Mouse (Mus musculus) layer of hippocampus, postnatal 36 days (tissue): Measurements from ENCODE around the gene Fam222a. TPM values are rescaled to one million over a fixed set of nuclear protein-coding genes. Genes with fewer than 3 reads are reported as not detected.
A peak's percentile ranks its signal among the peaks of the same experiment; 100 is the strongest.

ENCODE experiments used
- DNase-seq, 2 experiments: peaks; one replicate each; pipeline ENCODE4 v3.0.0; 2022
- total RNA-seq, 2 experiments: library from RNA; stranded (reverse); gene quantifications; 2 replicates each; pipeline ENCODE4 v1.2.3; 2021

Fam222a gene
- total RNA-seq, result 1 to 10 TPM; 4.6 to 5.8 TPM

GRCm38 (mm10) chr5:114567565-114568197, at the start of gene Fam222a:
Fam222a (plus strand) TSS chr5:114568016.
- DNase-seq, result peak; percentile 57 to 60

- DNase-seq, result no peak
Observed at GRCm38 (mm10) chr5:114528355-114528754, 39.5 kb upstream of the Fam222a start.

GRCm38 (mm10) chr5:114530337-114530736, 37.5 kb upstream of the Fam222a start:
- DNase-seq, result no peak

- DNase-seq, result no peak
Observed at GRCm38 (mm10) chr5:114532055-114532454, 35.8 kb upstream of the Fam222a start.

- peak; percentile 16 to 20 for DNase-seq
Observed at GRCm38 (mm10) chr5:114537308-114538020, 30.4 kb upstream of the Fam222a start.

GRCm38 (mm10) chr5:114538021-114538405, 29.8 kb upstream of the Fam222a start:
- DNase-seq, result no peak

GRCm38 (mm10) chr5:114538752-114539151, 29.1 kb upstream of the Fam222a start:
- peak in 1 of 2 experiments; percentile 21 for DNase-seq

- DNase-seq, result no peak
Observed at GRCm38 (mm10) chr5:114539766-114540165, 28.1 kb upstream of the Fam222a start.

- no peak for DNase-seq
Observed at GRCm38 (mm10) chr5:114541656-114542445, 26.0 kb upstream of the Fam222a start.

- no peak for DNase-seq
Observed at GRCm38 (mm10) chr5:114543656-114544055, 24.2 kb upstream of the Fam222a start.

GRCm38 (mm10) chr5:114544205-114544604, 23.6 kb upstream of the Fam222a start:
- no peak for DNase-seq

GRCm38 (mm10) chr5:114545076-114545475, 22.7 kb upstream of the Fam222a start:
- DNase-seq, result no peak

- DNase-seq, result no peak
Observed at GRCm38 (mm10) chr5:114548976-114549375, 18.8 kb upstream of the Fam222a start.

GRCm38 (mm10) chr5:114549770-114550169, 18.0 kb upstream of the Fam222a start:
- no peak for DNase-seq

- no peak for DNase-seq
Observed at GRCm38 (mm10) chr5:114550431-114550830, 17.4 kb upstream of the Fam222a start.

GRCm38 (mm10) chr5:114550886-114551492, 16.8 kb upstream of the Fam222a start:
- no peak for DNase-seq

- DNase-seq, result no peak
Observed at GRCm38 (mm10) chr5:114552507-114553208, 15.2 kb upstream of the Fam222a start.

GRCm38 (mm10) chr5:114553706-114554105, 14.1 kb upstream of the Fam222a start:
- no peak for DNase-seq

GRCm38 (mm10) chr5:114555424-114555823, 12.4 kb upstream of the Fam222a start:
- no peak for DNase-seq

GRCm38 (mm10) chr5:114556109-114556508, 11.7 kb upstream of the Fam222a start:
- DNase-seq, result no peak

GRCm38 (mm10) chr5:114557765-114558731, 9.8 kb upstream of the Fam222a start:
- no peak for DNase-seq
